Mouse (Mus musculus): ENCODE results near the gene Slc1a3.
A peak's percentile ranks its signal among the peaks of the same experiment; 100 is the strongest.

Slc1a3 gene

GRCm38 (mm10) chr15:8658086-8658980 lies 52.2 kb downstream of the Slc1a3 start:
- no peak for DNase-seq (ENCODE audit: low read depth)

GRCm38 (mm10) chr15:8655251-8655650 lies 55.3 kb downstream of the Slc1a3 start:
- DNase-seq (ENCODE audit: low read depth) = no peak

- no peak for DNase-seq (ENCODE audit: low read depth)
These were observed 57.9 kb downstream of the Slc1a3 start for GRCm38 (mm10) chr15:8652637-8653036.

- DNase-seq (ENCODE audit: low read depth) = no peak
These were observed 66.4 kb downstream of the Slc1a3 start for GRCm38 (mm10) chr15:8643997-8644692.

- no peak for DNase-seq (ENCODE audit: low read depth)
These were observed 70.7 kb downstream of the Slc1a3 start for GRCm38 (mm10) chr15:8639856-8640255.

GRCm38 (mm10) chr15:8638568-8639325 lies 71.8 kb downstream of the Slc1a3 start:
- no peak for DNase-seq (ENCODE audit: low read depth)

- no peak for DNase-seq (ENCODE audit: low read depth)
These were observed 73.3 kb downstream of the Slc1a3 start for GRCm38 (mm10) chr15:8637283-8637682.

- no peak for DNase-seq (ENCODE audit: low read depth)
These were observed 74.6 kb downstream of the Slc1a3 start for GRCm38 (mm10) chr15:8635974-8636373.

GRCm38 (mm10) chr15:8634807-8635206 lies 75.8 kb downstream of the Slc1a3 start:
- no peak for DNase-seq (ENCODE audit: low read depth)

GRCm38 (mm10) chr15:8634355-8634754 lies 76.2 kb downstream of the Slc1a3 start:
- DNase-seq (ENCODE audit: low read depth) = no peak

- peak; percentile 76 for DNase-seq (ENCODE audit: low read depth)
These were observed 77.2 kb downstream of the Slc1a3 start for GRCm38 (mm10) chr15:8633375-8633774.

GRCm38 (mm10) chr15:8632361-8632760 lies 78.2 kb downstream of the Slc1a3 start:
- DNase-seq (ENCODE audit: low read depth) = no peak

GRCm38 (mm10) chr15:8629317-8629831 lies 81.2 kb downstream of the Slc1a3 start:
- peak; percentile 26 for DNase-seq (ENCODE audit: low read depth)

GRCm38 (mm10) chr15:8628150-8628549 lies 82.4 kb downstream of the Slc1a3 start:
- no peak for DNase-seq (ENCODE audit: low read depth)

- DNase-seq (ENCODE audit: low read depth) = peak; percentile 80
These were observed 83.4 kb downstream of the Slc1a3 start for GRCm38 (mm10) chr15:8627097-8627537.

- peak; percentile 70 for DNase-seq (ENCODE audit: low read depth)
These were observed 85.2 kb downstream of the Slc1a3 start for GRCm38 (mm10) chr15:8625370-8625769.

GRCm38 (mm10) chr15:8623879-8624278 lies 86.7 kb downstream of the Slc1a3 start:
- DNase-seq (ENCODE audit: low read depth) = no peak

GRCm38 (mm10) chr15:8619479-8620026 lies 91.0 kb downstream of the Slc1a3 start:
- DNase-seq (ENCODE audit: low read depth) = no peak

GRCm38 (mm10) chr15:8616290-8616689 lies 94.3 kb downstream of the Slc1a3 start:
- no peak for DNase-seq (ENCODE audit: low read depth)

GRCm38 (mm10) chr15:8615511-8616224 lies 94.9 kb downstream of the Slc1a3 start:
- no peak for DNase-seq (ENCODE audit: low read depth)

- no peak for DNase-seq (ENCODE audit: low read depth)
These were observed 95.9 kb downstream of the Slc1a3 start for GRCm38 (mm10) chr15:8614701-8615100.
